Mouse (Mus musculus): ENCODE results near the gene Grm7.

- no peak for TF ChIP-seq CTCF (conservative IDR thresholded peaks at IDR 0.05; ENCODE audit: low read length)
- no peak for TF ChIP-seq NANOG (IDR thresholded peaks at IDR 0.05; ENCODE audit: borderline replicate concordance, low read length)
Measured at GRCm38 (mm10) chr6:110982013-110982412, 336.6 kb downstream of the Grm7 start.
